Mouse (Mus musculus): Measurements from ENCODE around the gene Kidins220.

DNA sequence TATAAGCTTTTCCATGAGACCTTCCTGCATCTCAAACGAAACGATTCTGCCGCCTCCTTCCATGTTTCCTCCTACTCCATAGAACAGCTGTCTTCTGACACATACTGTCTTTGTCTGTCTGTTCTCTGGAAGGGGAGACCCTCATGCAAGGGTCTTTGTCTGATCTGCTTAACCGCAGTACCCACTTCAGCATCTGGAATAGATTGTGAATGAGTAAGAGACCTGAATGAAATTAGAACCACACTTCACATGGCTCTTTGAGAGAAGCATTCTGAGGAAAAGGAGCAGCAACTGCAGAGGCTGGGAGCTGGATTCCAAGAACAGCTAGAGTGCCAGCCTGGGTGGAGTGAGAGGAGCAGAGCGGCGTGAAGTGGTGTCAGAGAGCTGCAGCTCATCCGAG is 40.2 kb downstream of the Kidins220 start:
- TF ChIP-seq POLR2A (IDR thresholded peaks at IDR 0.05; ENCODE audit: extremely low read depth, insufficient read depth, low read length) (no peak), CTCF (IDR thresholded peaks at IDR 0.05; ENCODE audit: extremely low read depth, insufficient read depth, low read length) (no peak)

Data from cortical plate, adult 2 months (tissue).